Mouse (Mus musculus): Measurements from ENCODE around the gene Gm11983. TPM values are rescaled to one million over a fixed set of nuclear protein-coding genes. Genes with fewer than 3 reads are reported as not detected.
"Not testable (repeated sequence)": the region's sequence is repeated elsewhere in the genome, so short reads cannot be mapped to it uniquely, and the experiment has no call there.

The Gm11983 gene
- polyA plus RNA-seq, 1 experiment from 2014 or later: not detected

- no peaks in the 10 kb centered on the region for H3K4me1 ChIP-seq (ENCODE audit: control insufficient read depth, insufficient read depth, low read length)
- H3K36me3 ChIP-seq (ENCODE audit: control insufficient read depth, insufficient read depth): no peaks in the 10 kb centered on the region
- no peak overlapping the region for H3K4me3 ChIP-seq (ENCODE audit: low read length)
- no peak overlapping the region for H3K9ac ChIP-seq (ENCODE audit: low read length)
- no peak overlapping the region for H3K4me2 ChIP-seq (ENCODE audit: low read depth, low read length)
- no peaks in the 10 kb centered on the region for H3K27me3 ChIP-seq (ENCODE audit: control insufficient read depth, insufficient read depth, low read length)
- ATAC-seq (replicated peaks; ENCODE audit: extremely low read depth, insufficient read depth, low FRiP score): no peak
- 80% methylated on average over 3 of the region's 3 CpGs for WGBS
- H3K27ac ChIP-seq (ENCODE audit: low read length): no peak overlapping the region
- H3K9me3 ChIP-seq (replicated peaks; ENCODE audit: control insufficient read depth, low read length): no peaks in the 10 kb centered on the region
These were observed 18.5 kb upstream of the Gm11983 start for GRCm38 (mm10) chr11:6855942-6856341.

- 64% methylated on average over 4 of the region's 4 CpGs for WGBS
- not testable (repeated sequence) for H3K4me3 ChIP-seq (ENCODE audit: low read length); ATAC-seq (replicated peaks; ENCODE audit: extremely low read depth, insufficient read depth, low FRiP score); H3K27ac ChIP-seq (ENCODE audit: low read length); H3K9ac ChIP-seq (ENCODE audit: low read length); H3K4me2 ChIP-seq (ENCODE audit: low read depth, low read length); H3K27me3 ChIP-seq (ENCODE audit: control insufficient read depth, insufficient read depth, low read length); H3K36me3 ChIP-seq (ENCODE audit: control insufficient read depth, insufficient read depth); H3K4me1 ChIP-seq (ENCODE audit: control insufficient read depth, insufficient read depth, low read length); H3K9me3 ChIP-seq (replicated peaks; ENCODE audit: control insufficient read depth, low read length)
These were observed 15.9 kb upstream of the Gm11983 start for GRCm38 (mm10) chr11:6853366-6853765.

GRCm38 (mm10) chr11:6843831-6844230, 6.4 kb upstream of the Gm11983 start:
- no peak for ATAC-seq (replicated peaks; ENCODE audit: extremely low read depth, insufficient read depth, low FRiP score)
- H3K4me1 ChIP-seq (ENCODE audit: control insufficient read depth, insufficient read depth, low read length): no peaks in the 10 kb centered on the region
- WGBS: 82% methylated on average over 2 of the region's 2 CpGs
- H3K27ac ChIP-seq (ENCODE audit: low read length): no peak overlapping the region
- no peaks in the 10 kb centered on the region for H3K27me3 ChIP-seq (ENCODE audit: control insufficient read depth, insufficient read depth, low read length)
- no peaks in the 10 kb centered on the region for H3K36me3 ChIP-seq (ENCODE audit: control insufficient read depth, insufficient read depth)
- H3K4me3 ChIP-seq (ENCODE audit: low read length): no peak overlapping the region
- no peaks in the 10 kb centered on the region for H3K9me3 ChIP-seq (replicated peaks; ENCODE audit: control insufficient read depth, low read length)
- H3K4me2 ChIP-seq (ENCODE audit: low read depth, low read length): no peak overlapping the region
- no peak overlapping the region for H3K9ac ChIP-seq (ENCODE audit: low read length)

GRCm38 (mm10) chr11:6842160-6842559, 4.7 kb upstream of the Gm11983 start:
- H3K9me3 ChIP-seq (replicated peaks; ENCODE audit: control insufficient read depth, low read length): no peaks in the 10 kb centered on the region
- no peaks in the 10 kb centered on the region for H3K36me3 ChIP-seq (ENCODE audit: control insufficient read depth, insufficient read depth)
- no peak overlapping the region for H3K4me2 ChIP-seq (ENCODE audit: low read depth, low read length)
- H3K9ac ChIP-seq (ENCODE audit: low read length): no peak overlapping the region
- H3K27ac ChIP-seq (ENCODE audit: low read length): no peak overlapping the region
- H3K4me1 ChIP-seq (ENCODE audit: control insufficient read depth, insufficient read depth, low read length): no peaks in the 10 kb centered on the region
- ATAC-seq (replicated peaks; ENCODE audit: extremely low read depth, insufficient read depth, low FRiP score): no peak
- WGBS: 83% methylated on average over 5 of the region's 5 CpGs
- no peak overlapping the region for H3K4me3 ChIP-seq (ENCODE audit: low read length)
- no peaks in the 10 kb centered on the region for H3K27me3 ChIP-seq (ENCODE audit: control insufficient read depth, insufficient read depth, low read length)

- H3K4me3 ChIP-seq (ENCODE audit: low read length): no peak overlapping the region
- no peak overlapping the region for H3K9ac ChIP-seq (ENCODE audit: low read length)
- H3K9me3 ChIP-seq (replicated peaks; ENCODE audit: control insufficient read depth, low read length): no peaks in the 10 kb centered on the region
- no peak overlapping the region for H3K27ac ChIP-seq (ENCODE audit: low read length)
- WGBS: 68% methylated on average over 3 of the region's 3 CpGs
- ATAC-seq (replicated peaks; ENCODE audit: extremely low read depth, insufficient read depth, low FRiP score): no peak; the same call in 1 of the 2 replicates
- no peaks in the 10 kb centered on the region for H3K27me3 ChIP-seq (ENCODE audit: control insufficient read depth, insufficient read depth, low read length)
- H3K4me2 ChIP-seq (ENCODE audit: low read depth, low read length): no peak overlapping the region
- H3K4me1 ChIP-seq (ENCODE audit: control insufficient read depth, insufficient read depth, low read length): no peaks in the 10 kb centered on the region
- no peaks in the 10 kb centered on the region for H3K36me3 ChIP-seq (ENCODE audit: control insufficient read depth, insufficient read depth)
These were observed 3.3 kb upstream of the Gm11983 start for GRCm38 (mm10) chr11:6840775-6841174.

- no peak overlapping the region for H3K27ac ChIP-seq (ENCODE audit: low read length)
- 67% methylated on average over 13 of the region's 13 CpGs for WGBS
- H3K27me3 ChIP-seq (ENCODE audit: control insufficient read depth, insufficient read depth, low read length): no peaks in the 10 kb centered on the region
- no peaks in the 10 kb centered on the region for H3K4me1 ChIP-seq (ENCODE audit: control insufficient read depth, insufficient read depth, low read length)
- H3K36me3 ChIP-seq (ENCODE audit: control insufficient read depth, insufficient read depth): no peaks in the 10 kb centered on the region
- no peak overlapping the region for H3K4me2 ChIP-seq (ENCODE audit: low read depth, low read length)
- ATAC-seq (replicated peaks; ENCODE audit: extremely low read depth, insufficient read depth, low FRiP score): no peak
- no peak overlapping the region for H3K9ac ChIP-seq (ENCODE audit: low read length)
- no peak overlapping the region for H3K4me3 ChIP-seq (ENCODE audit: low read length)
- no peaks in the 10 kb centered on the region for H3K9me3 ChIP-seq (replicated peaks; ENCODE audit: control insufficient read depth, low read length)
These were observed 2.8 kb downstream of the Gm11983 start for GRCm38 (mm10) chr11:6834636-6835035.

- H3K4me3 ChIP-seq (ENCODE audit: low read length): no peak overlapping the region
- H3K36me3 ChIP-seq (ENCODE audit: control insufficient read depth, insufficient read depth): no peaks in the 10 kb centered on the region
- H3K4me2 ChIP-seq (ENCODE audit: low read depth, low read length): no peak overlapping the region
- H3K27me3 ChIP-seq (ENCODE audit: control insufficient read depth, insufficient read depth, low read length): no peaks in the 10 kb centered on the region
- WGBS: 84% methylated on average over 9 of the region's 9 CpGs
- no peak for ATAC-seq (replicated peaks; ENCODE audit: extremely low read depth, insufficient read depth, low FRiP score)
- no peaks in the 10 kb centered on the region for H3K4me1 ChIP-seq (ENCODE audit: control insufficient read depth, insufficient read depth, low read length)
- H3K9ac ChIP-seq (ENCODE audit: low read length): no peak overlapping the region
- no peak overlapping the region for H3K27ac ChIP-seq (ENCODE audit: low read length)
- H3K9me3 ChIP-seq (replicated peaks; ENCODE audit: control insufficient read depth, low read length): no peaks in the 10 kb centered on the region
These were observed 3.7 kb downstream of the Gm11983 start for GRCm38 (mm10) chr11:6833731-6834130.

GRCm38 (mm10) chr11:6831931-6832330, 5.5 kb downstream of the Gm11983 start:
- Histone ChIP-seq H3K4me1 (ENCODE audit: control insufficient read depth, insufficient read depth, low read length) (no peaks in the 10 kb centered on the region), H3K27ac (ENCODE audit: low read length) (no peak overlapping the region), H3K36me3 (ENCODE audit: control insufficient read depth, insufficient read depth) (no peaks in the 10 kb centered on the region), H3K9me3 (replicated peaks; ENCODE audit: control insufficient read depth, low read length) (no peaks in the 10 kb centered on the region), H3K4me3 (ENCODE audit: low read length) (no peak overlapping the region), H3K4me2 (ENCODE audit: low read depth, low read length) (no peak overlapping the region), H3K27me3 (ENCODE audit: control insufficient read depth, insufficient read depth, low read length) (no peaks in the 10 kb centered on the region), H3K9ac (ENCODE audit: low read length) (no peak overlapping the region)
- 37% methylated on average over 9 of the region's 9 CpGs for WGBS
- ATAC-seq (replicated peaks; ENCODE audit: extremely low read depth, insufficient read depth, low FRiP score): no peak

GRCm38 (mm10) chr11:6828196-6828595, 9.3 kb downstream of the Gm11983 start:
- Histone ChIP-seq H3K27ac (ENCODE audit: low read length) (no peak overlapping the region), H3K27me3 (ENCODE audit: control insufficient read depth, insufficient read depth, low read length) (no peaks in the 10 kb centered on the region), H3K9ac (ENCODE audit: low read length) (no peak overlapping the region), H3K4me2 (ENCODE audit: low read depth, low read length) (no peak overlapping the region), H3K36me3 (ENCODE audit: control insufficient read depth, insufficient read depth) (no peaks in the 10 kb centered on the region), H3K9me3 (replicated peaks; ENCODE audit: control insufficient read depth, low read length) (no peaks in the 10 kb centered on the region), H3K4me1 (ENCODE audit: control insufficient read depth, insufficient read depth, low read length) (no peaks in the 10 kb centered on the region), H3K4me3 (ENCODE audit: low read length) (no peak overlapping the region)
- 44% methylated on average over 5 of the region's 5 CpGs for WGBS
- no peak for ATAC-seq (replicated peaks; ENCODE audit: extremely low read depth, insufficient read depth, low FRiP score)

- no peaks in the 10 kb centered on the region for H3K9me3 ChIP-seq (replicated peaks; ENCODE audit: control insufficient read depth, low read length)
- H3K4me1 ChIP-seq (ENCODE audit: control insufficient read depth, insufficient read depth, low read length): no peaks in the 10 kb centered on the region
- no peak overlapping the region for H3K27ac ChIP-seq (ENCODE audit: low read length)
- H3K36me3 ChIP-seq (ENCODE audit: control insufficient read depth, insufficient read depth): no peaks in the 10 kb centered on the region
- ATAC-seq (replicated peaks; ENCODE audit: extremely low read depth, insufficient read depth, low FRiP score): no peak
- 94% methylated on average over 3 of the region's 3 CpGs for WGBS
- H3K27me3 ChIP-seq (ENCODE audit: control insufficient read depth, insufficient read depth, low read length): no peaks in the 10 kb centered on the region
- no peak overlapping the region for H3K9ac ChIP-seq (ENCODE audit: low read length)
- no peak overlapping the region for H3K4me3 ChIP-seq (ENCODE audit: low read length)
- no peak overlapping the region for H3K4me2 ChIP-seq (ENCODE audit: low read depth, low read length)
These were observed 11.3 kb downstream of the Gm11983 start for GRCm38 (mm10) chr11:6826157-6826556.

Data from heart, embryonic 16.5 days (tissue).